Mouse (Mus musculus) midbrain, postnatal 0 days (tissue): ENCODE data around the gene Acad12. TPM values are rescaled to one million over a fixed set of nuclear protein-coding genes. Genes with fewer than 3 reads are reported as not detected.

Experiments used
- ATAC-seq: fragments of 200-750 bp; cut with Nextera tagmentation; 2 replicates; pipeline ENCODE4 v1.8.0; 2017; ENCODE audit warnings: moderate number of reproducible peaks, mild to moderate bottlenecking, moderate TSS enrichment, moderate library complexity; ENCODE audit not compliant: low FRiP score
- DNase-seq: peaks from one replicate; pipeline ENCODE4 v3.0.0-alpha.2; 2015; ENCODE audit warnings: low spot score
- H3K27ac ChIP-seq: fragments of 300-500 bp; sonication (generic); 2 replicates; pipeline ENCODE4 v1.5.1; 2014; ENCODE audit warnings: low read depth, mild to moderate bottlenecking, low read length, mixed read lengths
- H3K27me3 ChIP-seq: fragments of 300-500 bp; sonication (generic); 2 replicates; pipeline ENCODE4 v1.6.1; 2014; ENCODE audit warnings: low read length, control low read depth, mixed read lengths; ENCODE audit not compliant: insufficient read depth
- H3K36me3 ChIP-seq: fragments of 300-500 bp; sonication (generic); 2 replicates; pipeline ENCODE4 v1.6.1; 2014; ENCODE audit warnings: low read length, control low read depth, mixed read lengths; ENCODE audit not compliant: insufficient read depth
- H3K4me1 ChIP-seq: fragments of 300-500 bp; sonication (generic); 2 replicates; pipeline ENCODE4 v1.6.1; 2014; ENCODE audit warnings: mild to moderate bottlenecking, control low read depth, antibody characterized with exemption, low read length, mixed read lengths; ENCODE audit not compliant: insufficient read depth
- H3K4me2 ChIP-seq: fragments of 300-500 bp; sonication (generic); 2 replicates; pipeline ENCODE4 v1.6.1; 2014; ENCODE audit warnings: low read depth, mild to moderate bottlenecking, low read length, mixed read lengths; ENCODE audit not compliant: poor library complexity, severe bottlenecking
- H3K4me3 ChIP-seq: fragments of 300-500 bp; sonication (generic); 2 replicates; pipeline ENCODE4 v1.5.1; 2014; ENCODE audit warnings: low read depth, mild to moderate bottlenecking, low read length, moderate library complexity
- H3K9ac ChIP-seq: fragments of 300-500 bp; sonication (generic); replicated peaks from 2 replicates; pipeline ENCODE4 v1.6.1; 2014; ENCODE audit warnings: mild to moderate bottlenecking, low read length, moderate library complexity, mixed read lengths; ENCODE audit not compliant: poor library complexity, severe bottlenecking
- H3K9me3 ChIP-seq: fragments of 300-500 bp; sonication (generic); 2 replicates; pipeline ENCODE4 v1.6.1; 2016; ENCODE audit warnings: low read length, control low read depth
- CTCF ChIP-seq: IDR thresholded peaks from 2 replicates; pipeline ENCODE4 v1.5.1; 2016; ENCODE audit warnings: antibody characterized with exemption, mild to moderate bottlenecking
- WGBS: fragments of 180-500 bp; shearing (Covaris S2); extraction: QIAGEN DNeasy Blood & Tissue Kit; methylation state at CpG from one replicate; pipeline ENCODE4 v1.1.7; 2014; 5-methylcytosine and 5-hydroxymethylcytosine counted together
- polyA plus RNA-seq: library from polyadenylated mRNA; unstranded; fragments of >200 nt; fragmentation: Nextera tagmentation; extraction: Ambion mirVana; gene quantifications from 2 replicates; pipeline ENCODE4 v1.2.1, GENCODE M21; 2015
- total RNA-seq: library from RNA; depleted of rRNA; stranded (reverse); fragments of >200 nt; gene quantifications from 2 replicates; pipeline ENCODE4 v1.2.3, GENCODE M21; 2014; rRNA removed

The Acad12 gene
- total and polyA plus RNA-seq, 2 experiments from 2014 or later = 2.1 TPM

GRCm38 (mm10) chr5:121569881-121570420 lies 48.8 kb downstream of the Acad12 start:
- Histone ChIP-seq H3K36me3 (peaks cover 37% of the 10 kb centered on the region), H3K27me3 (no peaks in the 10 kb centered on the region), H3K4me3 (no peak overlapping the region), H3K27ac (no peak overlapping the region), H3K4me1 (no peaks in the 10 kb centered on the region), H3K9me3 (no peaks in the 10 kb centered on the region), H3K4me2 (no peak overlapping the region), H3K9ac (no peak overlapping the region)
- no peak for TF ChIP-seq CTCF
- ATAC-seq = no peak
- WGBS = 69% methylated on average over 8 of the region's 9 CpGs
- DNase-seq = no peak

- Histone ChIP-seq H3K27ac (no peak overlapping the region), H3K9ac (no peak overlapping the region), H3K4me1 (no peaks in the 10 kb centered on the region), H3K4me2 (no peak overlapping the region), H3K9me3 (no peaks in the 10 kb centered on the region), H3K27me3 (no peaks in the 10 kb centered on the region), H3K36me3 (peaks cover 16% of the 10 kb centered on the region; the same call in 1 of the 2 replicates), H3K4me3 (no peak overlapping the region)
- WGBS = 92% methylated on average over 16 of the region's 16 CpGs
- no peak for TF ChIP-seq CTCF
- ATAC-seq (no peak), DNase-seq (no peak)
Observed at GRCm38 (mm10) chr5:121566035-121566681, 52.6 kb downstream of the Acad12 start.

- Histone ChIP-seq H3K27ac (no peak overlapping the region), H3K4me3 (no peak overlapping the region), H3K9ac (no peak overlapping the region), H3K27me3 (no peaks in the 10 kb centered on the region), H3K4me2 (0 out of 2 replicates have a peak overlapping the region, but pooled peaks have one; percentile 7), H3K36me3 (peaks cover 6% of the 10 kb centered on the region; the same call in 1 of the 2 replicates), H3K4me1 (no peaks in the 10 kb centered on the region), H3K9me3 (no peaks in the 10 kb centered on the region)
- TF ChIP-seq CTCF = peak; percentile 88
- WGBS = 9% methylated on average over 11 of the region's 11 CpGs
- ATAC-seq = no peak
- DNase-seq = peak; percentile 85
Observed at GRCm38 (mm10) chr5:121564468-121564895, 54.3 kb downstream of the Acad12 start.

GRCm38 (mm10) chr5:121562436-121562835 lies 56.3 kb downstream of the Acad12 start:
- H3K9ac ChIP-seq = no peak overlapping the region
- H3K4me1 ChIP-seq = no peaks in the 10 kb centered on the region
- H3K9me3 ChIP-seq = no peaks in the 10 kb centered on the region
- H3K27ac ChIP-seq = no peak overlapping the region
- no peak overlapping the region for H3K4me3 ChIP-seq
- no peaks in the 10 kb centered on the region for H3K36me3 ChIP-seq
- DNase-seq (no peak), ATAC-seq (no peak)
- TF ChIP-seq CTCF = no peak
- no peak overlapping the region for H3K4me2 ChIP-seq
- no peaks in the 10 kb centered on the region for H3K27me3 ChIP-seq
- WGBS = 91% methylated on average over 3 of the region's 3 CpGs

GRCm38 (mm10) chr5:121549196-121549595 lies 69.5 kb downstream of the Acad12 start:
- Histone ChIP-seq H3K27ac (no peak overlapping the region), H3K4me2 (no peak overlapping the region), H3K27me3 (no peaks in the 10 kb centered on the region), H3K4me1 (peaks cover 11% of the 10 kb centered on the region), H3K36me3 (no peaks in the 10 kb centered on the region), H3K4me3 (no peak overlapping the region), H3K9me3 (no peaks in the 10 kb centered on the region), H3K9ac (no peak overlapping the region)
- TF ChIP-seq CTCF = no peak
- ATAC-seq (no peak), DNase-seq (no peak)
- 86% methylated on average over 7 of the region's 7 CpGs for WGBS

- WGBS = 93% methylated on average over 3 of the region's 3 CpGs
- DNase-seq = no peak
- Histone ChIP-seq H3K4me1 (peaks cover 12% of the 10 kb centered on the region), H3K9me3 (no peaks in the 10 kb centered on the region), H3K9ac (no peak overlapping the region), H3K27me3 (no peaks in the 10 kb centered on the region), H3K36me3 (no peaks in the 10 kb centered on the region), H3K4me3 (no peak overlapping the region; the same call in 1 of the 2 replicates), H3K4me2 (no peak overlapping the region), H3K27ac (no peak overlapping the region)
- TF ChIP-seq CTCF = no peak
- no peak for ATAC-seq
Observed at GRCm38 (mm10) chr5:121547084-121547483, 71.7 kb downstream of the Acad12 start.

Other genes with a start within 250 kb of the Acad12 start
- gene Trafd1, start 233.3 kb downstream of the Acad12 start, total RNA-seq = 98.2 and 110 TPM in 2 replicates
- 119 and 124 TPM in 2 replicates for gene Trafd1, start 233.3 kb downstream of the Acad12 start, polyA plus RNA-seq
- 41.8 and 45.1 TPM in 2 replicates for gene Naa25, start 221.0 kb downstream of the Acad12 start, total RNA-seq
- 37.8 and 42.1 TPM in 2 replicates for gene Naa25, start 221.0 kb downstream of the Acad12 start, polyA plus RNA-seq
- gene Tmem116, start 167.0 kb downstream of the Acad12 start, total RNA-seq = 0.66 and 4.6 TPM in 2 replicates
- gene Tmem116, start 167.0 kb downstream of the Acad12 start, polyA plus RNA-seq = 2.0 and 2.5 TPM in 2 replicates
- 70.8 and 86.6 TPM in 2 replicates for gene Erp29, start 166.4 kb downstream of the Acad12 start, total RNA-seq
- gene Erp29, start 166.4 kb downstream of the Acad12 start, polyA plus RNA-seq = 187 and 202 TPM in 2 replicates
- gene Adam1b, start 115.5 kb downstream of the Acad12 start, total RNA-seq = not detected in 2 replicates
- gene Adam1b, start 115.5 kb downstream of the Acad12 start, polyA plus RNA-seq = not detected in 2 replicates
- gene Adam1a, start 73.5 kb downstream of the Acad12 start, total RNA-seq = 17.0 and 21.0 TPM in 2 replicates
- gene Adam1a, start 73.5 kb downstream of the Acad12 start, polyA plus RNA-seq = 1.8 and 2.4 TPM in 2 replicates
- 0.71 TPM in 1 of 2 replicates, not detected in the other for gene Gm42878, start 73.5 kb downstream of the Acad12 start, total RNA-seq
- gene Gm42878, start 73.5 kb downstream of the Acad12 start, polyA plus RNA-seq = not detected in 2 replicates
- 72.7 and 78.0 TPM in 2 replicates for gene Mapkapk5, start 73.0 kb downstream of the Acad12 start, total RNA-seq
- 45.3 and 45.8 TPM in 2 replicates for gene Mapkapk5, start 73.0 kb downstream of the Acad12 start, polyA plus RNA-seq
- gene Aldh2, start 25.1 kb downstream of the Acad12 start, total RNA-seq = 104 TPM in 2 replicates
- gene Aldh2, start 25.1 kb downstream of the Acad12 start, polyA plus RNA-seq = 139 and 147 TPM in 2 replicates
- 1.7 TPM in 2 replicates for gene Acad10, start 41.6 kb upstream of the Acad12 start, total RNA-seq
- 1.3 and 1.4 TPM in 2 replicates for gene Acad10, start 41.6 kb upstream of the Acad12 start, polyA plus RNA-seq
- gene Brap, start 41.6 kb upstream of the Acad12 start, total RNA-seq = 47.3 and 48.2 TPM in 2 replicates
- gene Brap, start 41.6 kb upstream of the Acad12 start, polyA plus RNA-seq = 43.5 and 43.6 TPM in 2 replicates
- gene Atxn2, start 92.4 kb upstream of the Acad12 start, total RNA-seq = 102 and 103 TPM in 2 replicates
- 82.9 and 103 TPM in 2 replicates for gene Atxn2, start 92.4 kb upstream of the Acad12 start, polyA plus RNA-seq
- gene Sh2b3, start 218.7 kb upstream of the Acad12 start, total RNA-seq = 21.5 and 23.8 TPM in 2 replicates
- 5.9 and 6.4 TPM in 2 replicates for gene Sh2b3, start 218.7 kb upstream of the Acad12 start, polyA plus RNA-seq
- gene Pheta1, start 230.0 kb upstream of the Acad12 start, total RNA-seq = 46.1 and 49.7 TPM in 2 replicates
- gene Pheta1, start 230.0 kb upstream of the Acad12 start, polyA plus RNA-seq = 29.8 and 33.1 TPM in 2 replicates